In the genomic region with DNA sequence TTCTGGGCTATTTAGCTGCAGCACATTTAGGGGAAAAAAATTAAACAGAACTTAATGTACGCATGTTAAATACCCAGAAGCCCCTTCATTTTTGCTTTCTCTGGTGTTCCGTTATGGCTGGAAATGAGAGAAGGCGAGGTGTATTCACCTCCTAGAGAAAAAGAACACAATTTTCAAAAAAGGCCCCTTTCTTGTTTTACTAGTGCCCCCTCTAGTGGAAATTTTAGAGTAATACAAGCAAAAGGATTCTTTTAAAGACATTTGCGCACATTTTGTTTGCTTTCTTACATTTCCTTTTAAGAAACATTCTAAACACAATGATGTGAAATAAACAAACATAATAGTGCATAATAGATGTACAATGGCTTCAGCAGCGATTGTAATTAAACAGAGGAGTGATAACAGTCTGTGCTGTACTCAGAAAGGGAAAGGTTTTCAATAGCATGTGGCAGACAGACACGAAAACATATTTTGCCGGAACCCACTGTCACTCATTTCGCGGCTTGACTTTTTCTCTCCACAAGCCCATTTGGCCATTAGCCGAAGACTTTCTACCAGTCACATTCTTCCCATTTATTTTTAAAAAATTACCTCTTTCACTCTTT, we compare ENCODE assay signal across 11 mouse cellular contexts.
DNase-seq lines count a peak whose midpoint lies in the region; ATAC-seq and TF ChIP-seq lines count a peak whose summit lies in the region.
"Had no signal": no experiment of that assay in that cellular context is flagged by ENCODE, and none has a peak within 500 bp of the region (broad histone marks: within the 10 kb centered on the region; RNA-seq: fewer than 3 reads in every experiment).

No protein-coding gene starts in this region.

- no peak overlapping the region for H3K27ac ChIP-seq in hindbrain, embryonic 11.5 days (ENCODE audit: low read depth, low read length)
- H3K27ac ChIP-seq in hindbrain, embryonic 10.5 days = no peak overlapping the region
- no peak overlapping the region for H3K27ac ChIP-seq in hindbrain, postnatal 0 days
- H3K27ac ChIP-seq: embryonic facial prominence, embryonic 12.5 days; intestine, embryonic 15.5 days; lung, embryonic 15.5 days; neural tube, embryonic 12.5 days had no signal

- H3K36me3 ChIP-seq in hindbrain, embryonic 11.5 days (ENCODE audit: control insufficient read depth, insufficient read depth, low read length) = no peaks in the 10 kb centered on the region
- H3K36me3 ChIP-seq in hindbrain, embryonic 10.5 days = no peaks in the 10 kb centered on the region
- H3K36me3 ChIP-seq in hindbrain, postnatal 0 days (ENCODE audit: insufficient read depth, low read length) = no peaks in the 10 kb centered on the region
- H3K36me3 ChIP-seq: embryonic facial prominence, embryonic 12.5 days; intestine, embryonic 15.5 days; lung, embryonic 15.5 days; neural tube, embryonic 12.5 days had no signal

- 50% methylated on average over 10 of the region's 10 CpGs for WGBS in hindbrain, embryonic 11.5 days
- 48% methylated on average over 10 of the region's 10 CpGs for WGBS in hindbrain, embryonic 10.5 days
- WGBS in hindbrain, postnatal 0 days = 32% methylated on average over 10 of the region's 10 CpGs

- no peaks in the 10 kb centered on the region for H3K27me3 ChIP-seq in hindbrain, embryonic 11.5 days (ENCODE audit: control insufficient read depth, insufficient read depth, low read length)
- H3K27me3 ChIP-seq in hindbrain, embryonic 10.5 days (ENCODE audit: insufficient read depth, poor library complexity, severe bottlenecking) = no peaks in the 10 kb centered on the region
- no peaks in the 10 kb centered on the region for H3K27me3 ChIP-seq in hindbrain, postnatal 0 days (ENCODE audit: insufficient read depth, low read length)
- H3K27me3 ChIP-seq: embryonic facial prominence, embryonic 12.5 days; intestine, embryonic 15.5 days; lung, embryonic 15.5 days; neural tube, embryonic 12.5 days had no signal

- H3K9me3 ChIP-seq in hindbrain, embryonic 11.5 days (ENCODE audit: control insufficient read depth, low read length) = no peaks in the 10 kb centered on the region
- H3K9me3 ChIP-seq in hindbrain, embryonic 10.5 days = no peaks in the 10 kb centered on the region
- H3K9me3 ChIP-seq in hindbrain, postnatal 0 days (ENCODE audit: low read length) = no peaks in the 10 kb centered on the region
- H3K9me3 ChIP-seq: embryonic facial prominence, embryonic 12.5 days; intestine, embryonic 15.5 days; lung, embryonic 15.5 days; neural tube, embryonic 12.5 days had no signal

- no peak for ATAC-seq in hindbrain, embryonic 11.5 days (ENCODE audit: low FRiP score)
- no peak for ATAC-seq in hindbrain, postnatal 0 days
- ATAC-seq: intestine, embryonic 15.5 days had no signal

- H3K4me1 ChIP-seq in hindbrain, embryonic 11.5 days (replicated peaks; ENCODE audit: control insufficient read depth, insufficient read depth, low read length) = no peaks in the 10 kb centered on the region
- no peaks in the 10 kb centered on the region for H3K4me1 ChIP-seq in hindbrain, embryonic 10.5 days (replicated peaks)
- H3K4me1 ChIP-seq in hindbrain, postnatal 0 days (ENCODE audit: insufficient read depth, low read length) = no peaks in the 10 kb centered on the region
- H3K4me1 ChIP-seq: embryonic facial prominence, embryonic 12.5 days; intestine, embryonic 15.5 days; lung, embryonic 15.5 days; neural tube, embryonic 12.5 days had no signal

- TF ChIP-seq CTCF in hindbrain, postnatal 0 days (IDR thresholded peaks at IDR 0.05; ENCODE audit: low read depth) = peak; percentile 68

- no peak overlapping the region for H3K4me3 ChIP-seq in hindbrain, embryonic 11.5 days (ENCODE audit: low read depth, low read length)
- H3K4me3 ChIP-seq in hindbrain, embryonic 10.5 days = no peak overlapping the region
- no peak overlapping the region for H3K4me3 ChIP-seq in hindbrain, postnatal 0 days (ENCODE audit: low read length)
- H3K4me3 ChIP-seq: embryonic facial prominence, embryonic 12.5 days; intestine, embryonic 15.5 days; lung, embryonic 15.5 days; neural tube, embryonic 12.5 days had no signal

- peak; percentile 31 for DNase-seq in hindbrain, embryonic 11.5 days (ENCODE audit: low spot score)
- no peak for DNase-seq in hindbrain, embryonic 10.5 days (ENCODE audit: low spot score)
- DNase-seq in CD4-positive helper T cell, adult 2 months (ENCODE audit: low read depth, low spot score) = peak; percentile 5
- peak; percentile 28 for DNase-seq in MN1 (ENCODE audit: low spot score)
- DNase-seq in hindbrain, postnatal 0 days (ENCODE audit: low spot score) = peak; percentile 70
- DNase-seq in adrenal gland, postnatal 14 days = no peak
- DNase-seq in thymus, postnatal 4 days = no peak

- H3K9ac ChIP-seq in hindbrain, embryonic 11.5 days (ENCODE audit: low read depth, low read length) = no peak overlapping the region
- no peak overlapping the region for H3K9ac ChIP-seq in hindbrain, postnatal 0 days (replicated peaks; ENCODE audit: low read length)
- H3K9ac ChIP-seq: embryonic facial prominence, embryonic 12.5 days; intestine, embryonic 15.5 days; lung, embryonic 15.5 days; neural tube, embryonic 12.5 days had no signal

- H3K4me2 ChIP-seq in hindbrain, embryonic 11.5 days (replicated peaks; ENCODE audit: low read depth, low read length) = no peak overlapping the region
- peak overlapping the region; percentile 41 for H3K4me2 ChIP-seq in hindbrain, postnatal 0 days (ENCODE audit: low read depth, low read length)
- H3K4me2 ChIP-seq: embryonic facial prominence, embryonic 12.5 days; intestine, embryonic 15.5 days; lung, embryonic 15.5 days; neural tube, embryonic 12.5 days had no signal

Comparison
In these comparisons a context has a peak if more than half of its experiments do, and no peak if none do; other contexts are left out.
1. DNase-seq: peak in hindbrain, embryonic 11.5 days (single experiment), CD4-positive helper T cell, adult 2 months (single experiment), MN1 (single experiment) and hindbrain, postnatal 0 days (single experiment); none in hindbrain, embryonic 10.5 days (single experiment), adrenal gland, postnatal 14 days (single experiment) and thymus, postnatal 4 days (single experiment).